Mouse (Mus musculus): ENCODE measurements at regions not wholly inside any gene's neighbourhood (a gene's known extent, or its start where the extent isn't known, plus 50 kb on each side); places are given as distances from the start of the nearest gene placed in this dataset.

- no peak for TF ChIP-seq POLR2A (IDR thresholded peaks at IDR 0.05; ENCODE audit: insufficient read depth, low read length)
- no peak for TF ChIP-seq CTCF (IDR thresholded peaks at IDR 0.05; ENCODE audit: low read depth, low read length)
- no peak for TF ChIP-seq EP300 (IDR thresholded peaks at IDR 0.05; ENCODE audit: insufficient read depth, low read depth, low read length)
Observed at GRCm38 (mm10) chr3:149332105-149332504, 341.8 kb upstream of the Adgrl2 start.
